Mouse (Mus musculus): ENCODE results near the gene Aig1. TPM values are rescaled to one million over a fixed set of nuclear protein-coding genes. Genes with fewer than 3 reads are reported as not detected.

The Aig1 gene
- polyA plus RNA-seq, 1 experiment, result 12.0 TPM

DNA sequence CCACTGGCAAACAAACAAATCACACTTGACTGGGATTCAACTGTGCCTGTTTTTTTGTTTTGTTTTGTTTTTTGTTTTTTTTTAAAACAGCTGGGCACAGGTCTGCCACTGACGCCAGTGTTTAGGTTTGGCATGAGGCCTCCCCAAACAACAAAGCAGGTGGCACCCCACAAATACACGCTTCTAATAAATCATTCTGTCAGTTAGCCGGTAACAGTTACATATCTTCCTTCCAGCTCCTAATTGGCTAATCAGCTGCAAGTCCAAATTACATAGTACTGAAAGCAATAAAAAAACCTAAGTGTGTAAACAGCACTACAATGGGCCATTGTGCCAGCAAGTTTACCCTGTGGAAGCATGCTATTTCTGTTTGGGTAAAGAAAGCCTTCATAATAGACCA is 18.7 kb downstream of the Aig1 start:
- Histone ChIP-seq H3K27ac (ENCODE audit: insufficient read depth, low read length) (no peak overlapping the region), H3K27me3 (ENCODE audit: control insufficient read depth, insufficient read depth, low read length, poor library complexity, severe bottlenecking) (no peaks in the 10 kb centered on the region; the same call in 1 of the 2 replicates), H3K9ac (ENCODE audit: low read depth, poor library complexity, severe bottlenecking) (no peak overlapping the region), H3K4me1 (ENCODE audit: control insufficient read depth, insufficient read depth, low read length) (no peaks in the 10 kb centered on the region), H3K36me3 (ENCODE audit: control insufficient read depth, insufficient read depth, low read length, poor library complexity, severe bottlenecking) (no peaks in the 10 kb centered on the region), H3K4me3 (ENCODE audit: low read depth, low read length) (no peak overlapping the region), H3K9me3 (replicated peaks; ENCODE audit: control insufficient read depth, insufficient read depth, low read length, poor library complexity, severe bottlenecking) (no peaks in the 10 kb centered on the region)
- TF ChIP-seq CTCF (IDR thresholded peaks at IDR 0.05; ENCODE audit: low read depth, low read length) (no peak), POLR2A (IDR thresholded peaks at IDR 0.05; ENCODE audit: insufficient read depth, low read length) (no peak), EP300 (IDR thresholded peaks at IDR 0.05; ENCODE audit: insufficient read depth, low read depth, low read length) (no peak)

DNA sequence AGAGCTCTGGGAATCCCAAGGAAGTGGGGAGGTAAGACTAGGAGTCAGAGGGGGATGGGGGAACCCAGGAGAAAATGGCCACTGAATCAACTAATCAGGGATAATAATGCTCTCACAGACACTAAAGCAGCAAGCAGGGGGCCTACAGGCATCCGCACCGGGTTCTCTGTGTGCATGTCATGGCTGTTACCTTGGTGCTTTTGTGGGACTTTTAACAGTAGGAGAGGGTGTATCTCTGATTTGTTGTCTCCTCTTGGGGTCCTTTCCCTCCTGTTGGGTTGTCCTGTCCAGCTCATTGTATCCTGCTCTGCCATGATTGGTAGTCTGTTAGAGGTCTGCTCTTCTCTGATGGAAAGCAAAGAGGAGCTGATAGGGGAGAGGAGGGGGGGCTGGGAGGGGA is 19.6 kb downstream of the Aig1 start:
- Histone ChIP-seq H3K9me3 (replicated peaks; ENCODE audit: control insufficient read depth, insufficient read depth, low read length, poor library complexity, severe bottlenecking) (no peaks in the 10 kb centered on the region), H3K27me3 (ENCODE audit: control insufficient read depth, insufficient read depth, low read length, poor library complexity, severe bottlenecking) (no peaks in the 10 kb centered on the region; the same call in 1 of the 2 replicates), H3K36me3 (ENCODE audit: control insufficient read depth, insufficient read depth, low read length, poor library complexity, severe bottlenecking) (no peaks in the 10 kb centered on the region), H3K4me3 (ENCODE audit: low read depth, low read length) (no peak overlapping the region), H3K4me1 (ENCODE audit: control insufficient read depth, insufficient read depth, low read length) (no peaks in the 10 kb centered on the region), H3K9ac (ENCODE audit: low read depth, poor library complexity, severe bottlenecking) (no peak overlapping the region), H3K27ac (ENCODE audit: insufficient read depth, low read length) (no peak overlapping the region)
- TF ChIP-seq EP300 (IDR thresholded peaks at IDR 0.05; ENCODE audit: insufficient read depth, low read depth, low read length) (no peak), CTCF (IDR thresholded peaks at IDR 0.05; ENCODE audit: low read depth, low read length) (no peak), POLR2A (IDR thresholded peaks at IDR 0.05; ENCODE audit: insufficient read depth, low read length) (no peak)

DNA sequence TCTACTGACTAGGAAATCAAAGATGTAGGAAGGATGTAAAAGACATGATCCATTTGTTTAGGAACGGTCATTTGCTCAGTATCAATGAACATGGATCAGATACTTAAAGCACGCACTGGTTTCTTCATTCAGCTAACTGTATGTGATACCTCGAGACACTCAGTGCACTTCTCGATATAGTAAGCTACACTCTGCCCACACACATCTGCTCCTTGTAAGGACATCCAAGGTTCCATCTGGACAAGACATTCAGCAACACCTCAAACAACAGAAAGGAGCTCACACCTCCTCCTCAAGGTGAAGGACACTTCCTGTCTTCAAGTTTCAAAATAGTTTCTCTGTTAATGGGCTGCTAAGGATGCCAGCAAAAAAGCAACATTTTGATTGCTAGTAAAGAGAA is 23.9 kb downstream of the Aig1 start:
- Histone ChIP-seq H3K27ac (ENCODE audit: insufficient read depth, low read length) (no peak overlapping the region), H3K9me3 (replicated peaks; ENCODE audit: control insufficient read depth, insufficient read depth, low read length, poor library complexity, severe bottlenecking) (no peaks in the 10 kb centered on the region), H3K4me3 (ENCODE audit: low read depth, low read length) (no peak overlapping the region), H3K9ac (ENCODE audit: low read depth, poor library complexity, severe bottlenecking) (no peak overlapping the region), H3K27me3 (ENCODE audit: control insufficient read depth, insufficient read depth, low read length, poor library complexity, severe bottlenecking) (no peaks in the 10 kb centered on the region), H3K36me3 (ENCODE audit: control insufficient read depth, insufficient read depth, low read length, poor library complexity, severe bottlenecking) (no peaks in the 10 kb centered on the region), H3K4me1 (ENCODE audit: control insufficient read depth, insufficient read depth, low read length) (no peaks in the 10 kb centered on the region)
- TF ChIP-seq POLR2A (IDR thresholded peaks at IDR 0.05; ENCODE audit: insufficient read depth, low read length), result no peak
- TF ChIP-seq EP300 (IDR thresholded peaks at IDR 0.05; ENCODE audit: insufficient read depth, low read depth, low read length), result no peak
- no peak for TF ChIP-seq CTCF (IDR thresholded peaks at IDR 0.05; ENCODE audit: low read depth, low read length)

DNA sequence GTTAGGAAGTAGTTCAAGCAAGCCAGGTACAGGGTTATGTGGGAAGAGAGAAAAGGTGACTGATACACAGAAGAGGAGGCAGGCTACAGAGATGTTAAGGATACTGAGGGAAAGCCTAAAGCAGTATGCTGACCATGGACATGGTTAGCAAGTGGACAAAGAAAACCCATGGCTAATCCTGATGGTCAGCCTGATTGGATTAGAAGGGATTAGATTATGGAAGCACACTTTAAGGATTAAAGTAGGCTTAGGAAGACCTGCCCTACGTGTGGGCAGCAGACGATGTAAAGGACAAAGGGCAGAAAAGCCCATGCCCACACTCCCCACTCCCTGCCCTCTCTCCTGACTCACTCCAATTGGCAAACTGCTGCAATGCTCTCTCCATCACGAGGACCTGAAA is 25.0 kb downstream of the Aig1 start:
- Histone ChIP-seq H3K4me3 (ENCODE audit: low read depth, low read length) (no peak overlapping the region), H3K27ac (ENCODE audit: insufficient read depth, low read length) (no peak overlapping the region), H3K36me3 (ENCODE audit: control insufficient read depth, insufficient read depth, low read length, poor library complexity, severe bottlenecking) (no peaks in the 10 kb centered on the region), H3K9me3 (replicated peaks; ENCODE audit: control insufficient read depth, insufficient read depth, low read length, poor library complexity, severe bottlenecking) (no peaks in the 10 kb centered on the region), H3K27me3 (ENCODE audit: control insufficient read depth, insufficient read depth, low read length, poor library complexity, severe bottlenecking) (no peaks in the 10 kb centered on the region), H3K4me1 (ENCODE audit: control insufficient read depth, insufficient read depth, low read length) (no peaks in the 10 kb centered on the region), H3K9ac (ENCODE audit: low read depth, poor library complexity, severe bottlenecking) (no peak overlapping the region)
- no peak for TF ChIP-seq CTCF (IDR thresholded peaks at IDR 0.05; ENCODE audit: low read depth, low read length)
- no peak for TF ChIP-seq EP300 (IDR thresholded peaks at IDR 0.05; ENCODE audit: insufficient read depth, low read depth, low read length)
- TF ChIP-seq POLR2A (IDR thresholded peaks at IDR 0.05; ENCODE audit: insufficient read depth, low read length), result no peak

DNA sequence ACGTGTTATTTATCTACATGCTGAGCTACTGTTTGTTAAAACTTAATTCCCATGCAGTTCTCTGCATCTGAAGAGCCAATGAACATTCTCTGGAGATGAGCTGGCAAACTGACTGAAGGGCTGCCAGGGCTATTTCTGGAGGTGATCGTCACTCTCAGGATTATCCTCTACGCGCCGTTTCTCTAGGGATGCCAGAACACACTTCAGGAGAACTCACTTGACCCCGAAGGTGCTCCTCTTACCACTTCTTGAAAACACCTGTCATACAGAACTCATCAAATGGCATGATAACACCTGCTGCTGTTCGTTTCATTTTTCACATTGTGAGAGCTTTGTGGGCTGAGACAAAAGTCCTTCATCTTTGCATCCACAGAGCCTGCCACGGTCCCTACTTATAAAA is 25.9 kb downstream of the Aig1 start:
- no peak for TF ChIP-seq CTCF (IDR thresholded peaks at IDR 0.05; ENCODE audit: low read depth, low read length)
- no peak for TF ChIP-seq POLR2A (IDR thresholded peaks at IDR 0.05; ENCODE audit: insufficient read depth, low read length)
- TF ChIP-seq EP300 (IDR thresholded peaks at IDR 0.05; ENCODE audit: insufficient read depth, low read depth, low read length), result no peak

DNA sequence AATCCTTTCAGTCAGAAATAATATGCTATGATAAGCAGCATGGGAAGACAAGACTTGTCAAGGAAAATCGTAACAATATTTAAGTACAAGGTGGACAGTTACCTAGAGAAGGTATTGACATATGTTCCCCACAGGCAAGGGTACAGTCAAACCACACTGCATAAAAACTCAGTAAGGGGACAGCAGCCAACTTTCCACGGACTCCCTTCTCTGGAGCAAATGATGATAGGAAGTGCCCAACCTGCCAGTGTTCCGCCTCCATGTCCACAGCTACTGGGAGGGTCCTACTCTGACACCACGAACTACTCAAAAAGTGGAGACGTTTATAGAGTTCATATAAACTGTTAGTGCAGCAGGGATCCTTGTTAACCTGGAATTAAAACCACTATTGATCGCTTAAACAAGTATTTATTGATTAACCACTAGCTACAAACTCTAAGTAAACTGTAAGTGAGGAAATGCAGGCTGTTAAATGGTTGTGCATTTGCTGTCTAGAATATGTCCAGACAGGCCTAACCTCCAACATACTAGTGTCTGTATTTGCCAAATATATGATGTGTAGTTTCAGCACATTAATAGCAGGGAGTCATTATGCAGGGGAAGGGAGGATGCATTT is 30.2 kb downstream of the Aig1 start:
- Histone ChIP-seq H3K4me1 (ENCODE audit: control insufficient read depth, insufficient read depth, low read length) (no peaks in the 10 kb centered on the region), H3K4me3 (ENCODE audit: low read depth, low read length) (no peak overlapping the region), H3K9ac (ENCODE audit: low read depth, poor library complexity, severe bottlenecking) (no peak overlapping the region), H3K9me3 (replicated peaks; ENCODE audit: control insufficient read depth, insufficient read depth, low read length, poor library complexity, severe bottlenecking) (no peaks in the 10 kb centered on the region), H3K27me3 (ENCODE audit: control insufficient read depth, insufficient read depth, low read length, poor library complexity, severe bottlenecking) (no peaks in the 10 kb centered on the region), H3K27ac (ENCODE audit: insufficient read depth, low read length) (no peak overlapping the region), H3K36me3 (ENCODE audit: control insufficient read depth, insufficient read depth, low read length, poor library complexity, severe bottlenecking) (no peaks in the 10 kb centered on the region)
- TF ChIP-seq CTCF (IDR thresholded peaks at IDR 0.05; ENCODE audit: low read depth, low read length), result no peak

More for the DNA sequence above, 25.9 kb downstream of the Aig1 start:
- Histone ChIP-seq H3K36me3 (ENCODE audit: control insufficient read depth, insufficient read depth, low read length, poor library complexity, severe bottlenecking) (no peaks in the 10 kb centered on the region), H3K27ac (ENCODE audit: insufficient read depth, low read length) (no peak overlapping the region), H3K4me3 (ENCODE audit: low read depth, low read length) (no peak overlapping the region), H3K9ac (ENCODE audit: low read depth, poor library complexity, severe bottlenecking) (no peak overlapping the region), H3K4me1 (ENCODE audit: control insufficient read depth, insufficient read depth, low read length) (no peaks in the 10 kb centered on the region), H3K9me3 (replicated peaks; ENCODE audit: control insufficient read depth, insufficient read depth, low read length, poor library complexity, severe bottlenecking) (no peaks in the 10 kb centered on the region), H3K27me3 (ENCODE audit: control insufficient read depth, insufficient read depth, low read length, poor library complexity, severe bottlenecking) (no peaks in the 10 kb centered on the region)
